Mouse (Mus musculus): Measurements from ENCODE around the gene Mapkapk5.

Mapkapk5 gene

GRCm38 (mm10) chr5:121545793-121546529 lies at the start of gene Mapkapk5:
Gene Mapkapk5 (minus strand): TSS chr5:121545905.
- DNase-seq: peak; percentile 90 to 91

GRCm38 (mm10) chr5:121594714-121595313 lies 49.1 kb upstream of the Mapkapk5 start:
- DNase-seq: no peak

GRCm38 (mm10) chr5:121593451-121594401 lies 48.0 kb upstream of the Mapkapk5 start, which contains the start of gene Aldh2:
Gene Aldh2 (minus strand): TSS chr5:121593824.
- peak; percentile 73 to 79 for DNase-seq

- no peak for DNase-seq
Measured at GRCm38 (mm10) chr5:121592816-121593407, 47.2 kb upstream of the Mapkapk5 start.

- no peak for DNase-seq
Measured at GRCm38 (mm10) chr5:121592064-121592815, 46.5 kb upstream of the Mapkapk5 start.

GRCm38 (mm10) chr5:121591417-121592063 lies 45.8 kb upstream of the Mapkapk5 start:
- DNase-seq: no peak

GRCm38 (mm10) chr5:121589928-121590327 lies 44.2 kb upstream of the Mapkapk5 start:
- DNase-seq: no peak

- peak in 1 of 2 experiments; percentile 27 for DNase-seq
Measured at GRCm38 (mm10) chr5:121586400-121587039, 40.8 kb upstream of the Mapkapk5 start.

GRCm38 (mm10) chr5:121585699-121586098 lies 40.0 kb upstream of the Mapkapk5 start:
- no peak for DNase-seq

GRCm38 (mm10) chr5:121585005-121585404 lies 39.3 kb upstream of the Mapkapk5 start:
- no peak for DNase-seq

GRCm38 (mm10) chr5:121583765-121584501 lies 38.2 kb upstream of the Mapkapk5 start:
- DNase-seq: peak; percentile 30 to 36

- DNase-seq: no peak
Measured at GRCm38 (mm10) chr5:121581945-121582344, 36.2 kb upstream of the Mapkapk5 start.

- DNase-seq: no peak
Measured at GRCm38 (mm10) chr5:121576927-121577488, 31.3 kb upstream of the Mapkapk5 start.

- no peak for DNase-seq
Measured at GRCm38 (mm10) chr5:121575867-121576266, 30.2 kb upstream of the Mapkapk5 start.

GRCm38 (mm10) chr5:121574145-121574544 lies 28.4 kb upstream of the Mapkapk5 start:
- DNase-seq: peak; percentile 16 to 61

- DNase-seq: no peak
Measured at GRCm38 (mm10) chr5:121570787-121571186, 25.1 kb upstream of the Mapkapk5 start.

GRCm38 (mm10) chr5:121569881-121570420 lies 24.2 kb upstream of the Mapkapk5 start:
- no peak for DNase-seq

- no peak for DNase-seq
Measured at GRCm38 (mm10) chr5:121566035-121566681, 20.5 kb upstream of the Mapkapk5 start.

GRCm38 (mm10) chr5:121564468-121564895 lies 18.8 kb upstream of the Mapkapk5 start:
- peak; percentile 76 to 83 for DNase-seq
